Mouse (Mus musculus): ENCODE measurements around the gene Gm37240.

Gene Gm37240

GRCm38 (mm10) chr3:85460021-85460420, 427.3 kb downstream of the Gm37240 start:
- no peaks in the 10 kb centered on the region for H3K36me3 ChIP-seq (ENCODE audit: control insufficient read depth, insufficient read depth, low read length, poor library complexity, severe bottlenecking)
- DNase-seq (ENCODE audit: low read depth, low spot score): no peak

GRCm38 (mm10) chr3:85456983-85457382, 430.3 kb downstream of the Gm37240 start:
- DNase-seq (ENCODE audit: low read depth, low spot score): no peak
- Histone ChIP-seq H3K36me3 (ENCODE audit: control insufficient read depth, insufficient read depth, low read length, poor library complexity, severe bottlenecking) (no peaks in the 10 kb centered on the region), H3K27me3 (ENCODE audit: control insufficient read depth, insufficient read depth, low read length, poor library complexity, severe bottlenecking) (no peaks in the 10 kb centered on the region)

More at GRCm38 (mm10) chr3:85460021-85460420, 427.3 kb downstream of the Gm37240 start:
- H3K27me3 ChIP-seq (ENCODE audit: control insufficient read depth, insufficient read depth, low read length, poor library complexity, severe bottlenecking): no peaks in the 10 kb centered on the region

GRCm38 (mm10) chr3:85455453-85455852, 431.9 kb downstream of the Gm37240 start:
- no peak for DNase-seq (ENCODE audit: low read depth, low spot score)
- H3K27me3 ChIP-seq (ENCODE audit: control insufficient read depth, insufficient read depth, low read length, poor library complexity, severe bottlenecking): no peaks in the 10 kb centered on the region
- no peaks in the 10 kb centered on the region for H3K36me3 ChIP-seq (ENCODE audit: control insufficient read depth, insufficient read depth, low read length, poor library complexity, severe bottlenecking)

GRCm38 (mm10) chr3:85454001-85454400, 433.3 kb downstream of the Gm37240 start:
- no peak for DNase-seq (ENCODE audit: low read depth, low spot score)
- no peaks in the 10 kb centered on the region for H3K36me3 ChIP-seq (ENCODE audit: control insufficient read depth, insufficient read depth, low read length, poor library complexity, severe bottlenecking)
- no peaks in the 10 kb centered on the region for H3K27me3 ChIP-seq (ENCODE audit: control insufficient read depth, insufficient read depth, low read length, poor library complexity, severe bottlenecking)

GRCm38 (mm10) chr3:85449461-85449860, 437.9 kb downstream of the Gm37240 start:
- no peak for DNase-seq (ENCODE audit: low read depth, low spot score)
- H3K36me3 ChIP-seq (ENCODE audit: control insufficient read depth, insufficient read depth, low read length, poor library complexity, severe bottlenecking): no peaks in the 10 kb centered on the region
- H3K27me3 ChIP-seq (ENCODE audit: control insufficient read depth, insufficient read depth, low read length, poor library complexity, severe bottlenecking): no peaks in the 10 kb centered on the region

GRCm38 (mm10) chr3:85442781-85443180, 444.5 kb downstream of the Gm37240 start:
- DNase-seq (ENCODE audit: low read depth, low spot score): no peak
- Histone ChIP-seq H3K36me3 (ENCODE audit: control insufficient read depth, insufficient read depth, low read length, poor library complexity, severe bottlenecking) (no peaks in the 10 kb centered on the region), H3K27me3 (ENCODE audit: control insufficient read depth, insufficient read depth, low read length, poor library complexity, severe bottlenecking) (no peaks in the 10 kb centered on the region)

GRCm38 (mm10) chr3:85442261-85442660, 445.1 kb downstream of the Gm37240 start:
- Histone ChIP-seq H3K36me3 (ENCODE audit: control insufficient read depth, insufficient read depth, low read length, poor library complexity, severe bottlenecking) (no peaks in the 10 kb centered on the region), H3K27me3 (ENCODE audit: control insufficient read depth, insufficient read depth, low read length, poor library complexity, severe bottlenecking) (no peaks in the 10 kb centered on the region)
- DNase-seq (ENCODE audit: low read depth, low spot score): no peak

GRCm38 (mm10) chr3:85435406-85435805, 451.9 kb downstream of the Gm37240 start:
- Histone ChIP-seq H3K36me3 (ENCODE audit: control insufficient read depth, insufficient read depth, low read length, poor library complexity, severe bottlenecking) (no peaks in the 10 kb centered on the region), H3K27me3 (ENCODE audit: control insufficient read depth, insufficient read depth, low read length, poor library complexity, severe bottlenecking) (no peaks in the 10 kb centered on the region)
- DNase-seq (ENCODE audit: low read depth, low spot score): no peak

- DNase-seq (ENCODE audit: low read depth, low spot score): no peak
- no peaks in the 10 kb centered on the region for H3K36me3 ChIP-seq (ENCODE audit: control insufficient read depth, insufficient read depth, low read length, poor library complexity, severe bottlenecking)
These were observed 456.1 kb downstream of the Gm37240 start for GRCm38 (mm10) chr3:85431208-85431607.

GRCm38 (mm10) chr3:85423376-85423997, 463.8 kb downstream of the Gm37240 start:
- no peak for DNase-seq (ENCODE audit: low read depth, low spot score)
- H3K27me3 ChIP-seq (ENCODE audit: control insufficient read depth, insufficient read depth, low read length, poor library complexity, severe bottlenecking): no peaks in the 10 kb centered on the region
- no peaks in the 10 kb centered on the region for H3K36me3 ChIP-seq (ENCODE audit: control insufficient read depth, insufficient read depth, low read length, poor library complexity, severe bottlenecking)

More at GRCm38 (mm10) chr3:85431208-85431607, 456.1 kb downstream of the Gm37240 start:
- no peaks in the 10 kb centered on the region for H3K27me3 ChIP-seq (ENCODE audit: control insufficient read depth, insufficient read depth, low read length, poor library complexity, severe bottlenecking)

- no peaks in the 10 kb centered on the region for H3K36me3 ChIP-seq (ENCODE audit: control insufficient read depth, insufficient read depth, low read length, poor library complexity, severe bottlenecking)
- no peak for DNase-seq (ENCODE audit: low read depth, low spot score)
- H3K27me3 ChIP-seq (ENCODE audit: control insufficient read depth, insufficient read depth, low read length, poor library complexity, severe bottlenecking): no peaks in the 10 kb centered on the region
These were observed 465.9 kb downstream of the Gm37240 start for GRCm38 (mm10) chr3:85421403-85421802.

GRCm38 (mm10) chr3:85417663-85418062, 469.7 kb downstream of the Gm37240 start:
- no peaks in the 10 kb centered on the region for H3K27me3 ChIP-seq (ENCODE audit: control insufficient read depth, insufficient read depth, low read length, poor library complexity, severe bottlenecking)
- no peaks in the 10 kb centered on the region for H3K36me3 ChIP-seq (ENCODE audit: control insufficient read depth, insufficient read depth, low read length, poor library complexity, severe bottlenecking)
- no peak for DNase-seq (ENCODE audit: low read depth, low spot score)

GRCm38 (mm10) chr3:85398841-85399240, 488.5 kb downstream of the Gm37240 start:
- DNase-seq (ENCODE audit: low read depth, low spot score): no peak
- no peaks in the 10 kb centered on the region for H3K27me3 ChIP-seq (ENCODE audit: control insufficient read depth, insufficient read depth, low read length, poor library complexity, severe bottlenecking)
- H3K36me3 ChIP-seq (ENCODE audit: control insufficient read depth, insufficient read depth, low read length, poor library complexity, severe bottlenecking): no peaks in the 10 kb centered on the region

GRCm38 (mm10) chr3:85398483-85398835, 488.9 kb downstream of the Gm37240 start:
- no peak for DNase-seq (ENCODE audit: low read depth, low spot score)
- Histone ChIP-seq H3K36me3 (ENCODE audit: control insufficient read depth, insufficient read depth, low read length, poor library complexity, severe bottlenecking) (no peaks in the 10 kb centered on the region), H3K27me3 (ENCODE audit: control insufficient read depth, insufficient read depth, low read length, poor library complexity, severe bottlenecking) (no peaks in the 10 kb centered on the region)

GRCm38 (mm10) chr3:85397816-85398482, 489.4 kb downstream of the Gm37240 start:
- no peaks in the 10 kb centered on the region for H3K27me3 ChIP-seq (ENCODE audit: control insufficient read depth, insufficient read depth, low read length, poor library complexity, severe bottlenecking)
- no peak for DNase-seq (ENCODE audit: low read depth, low spot score)
- H3K36me3 ChIP-seq (ENCODE audit: control insufficient read depth, insufficient read depth, low read length, poor library complexity, severe bottlenecking): no peaks in the 10 kb centered on the region

- no peak for DNase-seq (ENCODE audit: low read depth, low spot score)
- Histone ChIP-seq H3K27me3 (ENCODE audit: control insufficient read depth, insufficient read depth, low read length, poor library complexity, severe bottlenecking) (no peaks in the 10 kb centered on the region), H3K36me3 (ENCODE audit: control insufficient read depth, insufficient read depth, low read length, poor library complexity, severe bottlenecking) (no peaks in the 10 kb centered on the region)
These were observed 493.9 kb downstream of the Gm37240 start for GRCm38 (mm10) chr3:85393395-85393794.
